In the genomic region with DNA sequence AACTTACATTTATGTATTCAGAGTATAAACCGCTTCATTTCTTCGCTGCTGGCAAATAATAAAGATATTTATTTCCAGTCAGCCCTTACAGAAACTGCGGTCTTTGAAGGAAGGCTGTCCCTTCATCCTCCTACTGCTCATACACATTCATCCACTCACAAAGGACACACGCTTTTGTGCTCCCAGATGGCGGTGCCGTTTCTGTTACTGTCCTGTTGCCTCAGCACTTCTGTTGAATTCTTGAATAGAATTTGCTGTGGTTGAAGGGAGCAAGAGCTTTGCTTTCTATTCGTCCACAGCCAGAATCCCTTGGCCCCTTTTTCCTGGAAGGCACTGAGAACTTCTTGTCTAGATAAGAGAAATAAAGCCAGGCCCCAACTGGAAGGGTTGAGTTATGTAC, we compare ENCODE assay signal across 21 mouse cellular contexts.
"Had no signal": no experiment of that assay in that cellular context is flagged by ENCODE, and none has a peak within 500 bp of the region (broad histone marks: within the 10 kb centered on the region; RNA-seq: fewer than 3 reads in every experiment).

No protein-coding gene starts in this region.

- DNase-seq: kidney, adult 8-10 months; kidney, postnatal 14 days; kidney, postnatal 4 days; left cerebral cortex, postnatal 4 days; liver, postnatal 0 days; lung, embryonic 14.5 days; right cerebral cortex, adult 18-20 months; right cerebral cortex, postnatal 14 days; right cerebral cortex, postnatal 4 days; thymus, adult 2 months; thymus, postnatal 14 days; thymus, postnatal 4 days had no signal

- H3K4me3 ChIP-seq: limb, embryonic 12.5 days; limb, embryonic 15.5 days; midbrain, embryonic 12.5 days; midbrain, embryonic 15.5 days; neural tube, embryonic 12.5 days; neural tube, embryonic 15.5 days had no signal

- H3K27ac ChIP-seq: limb, embryonic 12.5 days; limb, embryonic 15.5 days; liver, embryonic 14.5 days; macrophage; midbrain, embryonic 12.5 days; midbrain, embryonic 15.5 days; neural tube, embryonic 12.5 days; neural tube, embryonic 15.5 days; stomach, postnatal 0 days had no signal
